Mouse (Mus musculus) brain, adult 10 weeks (tissue): ENCODE results near the gene Gm21903. TPM values are rescaled to one million over a fixed set of nuclear protein-coding genes. Genes with fewer than 3 reads are reported as not detected.

ENCODE experiments used
- polyA plus RNA-seq: library from polyadenylated mRNA; stranded (reverse); fragments of 350-450 nt; fragmentation: Illumina TruSeq; extraction: RNeasy Lipid Tissue Mini Kit (QIAGEN cat#74804); gene quantifications from one replicate; pipeline ENCODE4 v1.2.3, GENCODE M21; 2015; ENCODE audit warnings: low read depth, low replicate concordance

Gene Gm21903
- not detected for polyA plus RNA-seq

GRCm38 (mm10) chr17:39043241-39043640, at the start of gene Gm21903:
Gene Gm21903 (minus strand): TSS chr17:39043341.

GRCm38 (mm10) chr17:39076937-39077336, 33.8 kb upstream of the Gm21903 start, which contains the start of gene Esp23:
Gene Esp23 (minus strand): TSS chr17:39077037.

GRCm38 (mm10) chr17:39036395-39036794, 6.7 kb downstream of the Gm21903 start, which contains the start of gene Esp24:
Gene Esp24 (plus strand): TSS chr17:39036695.

Other genes starting within 250 kb of the Gm21903 start
- not detected for gene Esp24, start 6.6 kb downstream of the Gm21903 start, polyA plus RNA-seq
- not detected for gene Esp23, start 33.7 kb upstream of the Gm21903 start, polyA plus RNA-seq
- not detected for gene Esp22, start 52.0 kb upstream of the Gm21903 start, polyA plus RNA-seq